Mouse (Mus musculus) MEL (cell line): ENCODE measurements around the gene Gm20854.
"Not testable (repeated sequence)": the region's sequence is repeated elsewhere in the genome, so short reads cannot be mapped to it uniquely, and the experiment has no call there.

ENCODE experiments used
- CTCF ChIP-seq, 3 experiments: IDR thresholded peaks in 2 of 3; conservative IDR thresholded peaks in 1 of 3; 2 replicates each; pipeline ENCODE4 v1.5.1; 2011 to 2012; ENCODE audit warnings: low read length in 3 of 3, low read depth in 2 of 3, mild to moderate bottlenecking in 2 of 3, improper control_type of control experiment in 1 of 3, inconsistent platforms in 1 of 3, mixed read lengths in 1 of 3, moderate library complexity in 1 of 3; ENCODE audit not compliant: control insufficient read depth in 1 of 3, insufficient read depth in 1 of 3, poor library complexity in 1 of 3, severe bottlenecking in 1 of 3
- EP300 ChIP-seq, 2 experiments: IDR thresholded peaks; 2 replicates each; pipeline ENCODE4 v1.6.1; 2011; ENCODE audit warnings: improper control_type of control experiment in 2 of 2, low read length in 2 of 2, low read depth in 1 of 2, mild to moderate bottlenecking in 1 of 2
- GABPA ChIP-seq: IDR thresholded peaks from 2 replicates; pipeline ENCODE4 v1.6.1; 2012; ENCODE audit warnings: low read depth, mild to moderate bottlenecking, inconsistent platforms, low read length, improper control_type of control experiment, moderate library complexity
- GATA1 ChIP-seq: IDR thresholded peaks from 2 replicates; pipeline ENCODE4 v1.6.1; 2011; ENCODE audit warnings: low read depth, low read length, improper control_type of control experiment
- MEF2A ChIP-seq: IDR thresholded peaks from 2 replicates; pipeline ENCODE4 v1.6.1; 2014; ENCODE audit warnings: low read depth, mild to moderate bottlenecking, inconsistent platforms, low read length, improper control_type of control experiment; ENCODE audit not compliant: poor library complexity, insufficient replicate concordance, severe bottlenecking; ENCODE audit errors: extremely low read depth
- POLR2A ChIP-seq, 2 experiments: IDR thresholded peaks; 2 replicates each; pipeline ENCODE4 v1.6.1; 2011 to 2012; ENCODE audit warnings: low read length in 2 of 2, mild to moderate bottlenecking in 2 of 2, control low read depth in 1 of 2, improper control_type of control experiment in 1 of 2, low read depth in 1 of 2, moderate library complexity in 1 of 2; ENCODE audit not compliant: control insufficient read depth in 1 of 2, insufficient read depth in 1 of 2, poor library complexity in 1 of 2
- RCOR1 ChIP-seq: IDR thresholded peaks from 2 replicates; pipeline ENCODE4 v1.6.1; 2012; ENCODE audit warnings: low read depth, mild to moderate bottlenecking, inconsistent platforms, low read length, improper control_type of control experiment
- USF1 ChIP-seq: IDR thresholded peaks from 2 replicates; pipeline ENCODE4 v1.6.1; 2014; ENCODE audit warnings: low read depth, mild to moderate bottlenecking, inconsistent platforms, low read length, improper control_type of control experiment, moderate library complexity
- USF2 ChIP-seq, 2 experiments: IDR thresholded peaks; 2 replicates each; pipeline ENCODE4 v1.6.1; 2011 to 2012; ENCODE audit warnings: improper control_type of control experiment in 2 of 2, low read length in 2 of 2, borderline replicate concordance in 1 of 2, inconsistent platforms in 1 of 2, low read depth in 1 of 2, mild to moderate bottlenecking in 1 of 2; ENCODE audit not compliant: insufficient read depth in 1 of 2

- not testable (repeated sequence) for TF ChIP-seq CTCF (IDR thresholded peaks at IDR 0.05 in 2 of 3, conservative IDR thresholded peaks at IDR 0.05 in 1 of 3; ENCODE audit: control insufficient read depth in 1 of 3, insufficient read depth in 1 of 3, low read depth in 2 of 3, low read length in 3 of 3, poor library complexity in 1 of 3, severe bottlenecking in 1 of 3); RCOR1; POLR2A (IDR thresholded peaks at IDR 0.05; ENCODE audit: control insufficient read depth in 1 of 2, insufficient read depth in 1 of 2, low read depth in 1 of 2, low read length in 2 of 2, poor library complexity in 1 of 2); MEF2A; EP300 (IDR thresholded peaks at IDR 0.05; ENCODE audit: low read depth in 1 of 2, low read length in 2 of 2); GABPA; GATA1; USF1; USF2 (IDR thresholded peaks at IDR 0.05; ENCODE audit: borderline replicate concordance in 1 of 2, insufficient read depth in 1 of 2, low read depth in 1 of 2, low read length in 2 of 2)
These were observed at the start of gene Gm20854 for GRCm38 (mm10) chrY:85530808-85531207.
